Mouse (Mus musculus) neural tube, embryonic 12.5 days (tissue): Measurements from ENCODE around the gene Zbtb21. TPM values are rescaled to one million over a fixed set of nuclear protein-coding genes. Genes with fewer than 3 reads are reported as not detected.
A peak's percentile ranks its signal among the peaks of the same experiment; 100 is the strongest.
"Not testable (repeated sequence)": the region's sequence is repeated elsewhere in the genome, so short reads cannot be mapped to it uniquely, and the experiment has no call there.

Experiments
- ATAC-seq: fragments of 200-750 bp; cut with Nextera tagmentation; 2 replicates; pipeline ENCODE4 v1.8.0; 2017; ENCODE audit warnings: low read depth, mild to moderate bottlenecking, moderate TSS enrichment, moderate library complexity; ENCODE audit not compliant: low FRiP score
- H3K27ac ChIP-seq: fragments of 300-500 bp; sonication (generic); 2 replicates; pipeline ENCODE4 v1.5.1; 2016
- H3K27me3 ChIP-seq: fragments of 300-500 bp; sonication (generic); replicated peaks from 2 replicates; pipeline ENCODE4 v1.6.1; 2016; ENCODE audit warnings: mild to moderate bottlenecking
- H3K36me3 ChIP-seq: fragments of 300-500 bp; sonication (generic); 2 replicates; pipeline ENCODE4 v1.6.1; 2016; ENCODE audit warnings: mild to moderate bottlenecking
- H3K4me1 ChIP-seq: fragments of 300-500 bp; sonication (generic); 2 replicates; pipeline ENCODE4 v1.6.1; 2016
- H3K4me2 ChIP-seq: fragments of 300-500 bp; sonication (generic); replicated peaks from 2 replicates; pipeline ENCODE4 v1.6.1; 2016; ENCODE audit warnings: mild to moderate bottlenecking
- H3K4me3 ChIP-seq: fragments of 300-500 bp; sonication (generic); 2 replicates; pipeline ENCODE4 v1.5.1; 2016
- H3K9ac ChIP-seq: fragments of 300-500 bp; sonication (generic); 2 replicates; pipeline ENCODE4 v1.6.1; 2016; ENCODE audit warnings: mild to moderate bottlenecking
- H3K9me3 ChIP-seq: fragments of 300-500 bp; sonication (generic); 2 replicates; pipeline ENCODE4 v1.6.1; 2016; ENCODE audit warnings: mild to moderate bottlenecking
- WGBS: fragments of 180-500 bp; shearing (Covaris S2); methylation state at CpG from one replicate; pipeline ENCODE4 v1.1.7; 2016; 5-methylcytosine and 5-hydroxymethylcytosine counted together
- polyA plus RNA-seq: library from polyadenylated mRNA; unstranded; fragments of >200 nt; fragmentation: Nextera tagmentation; extraction: Ambion mirVana; gene quantifications from 2 replicates; pipeline ENCODE4 v1.2.1, GENCODE M21; 2016

Gene Zbtb21
- polyA plus RNA-seq, result 14.9 and 15.6 TPM in 2 replicates

DNA sequence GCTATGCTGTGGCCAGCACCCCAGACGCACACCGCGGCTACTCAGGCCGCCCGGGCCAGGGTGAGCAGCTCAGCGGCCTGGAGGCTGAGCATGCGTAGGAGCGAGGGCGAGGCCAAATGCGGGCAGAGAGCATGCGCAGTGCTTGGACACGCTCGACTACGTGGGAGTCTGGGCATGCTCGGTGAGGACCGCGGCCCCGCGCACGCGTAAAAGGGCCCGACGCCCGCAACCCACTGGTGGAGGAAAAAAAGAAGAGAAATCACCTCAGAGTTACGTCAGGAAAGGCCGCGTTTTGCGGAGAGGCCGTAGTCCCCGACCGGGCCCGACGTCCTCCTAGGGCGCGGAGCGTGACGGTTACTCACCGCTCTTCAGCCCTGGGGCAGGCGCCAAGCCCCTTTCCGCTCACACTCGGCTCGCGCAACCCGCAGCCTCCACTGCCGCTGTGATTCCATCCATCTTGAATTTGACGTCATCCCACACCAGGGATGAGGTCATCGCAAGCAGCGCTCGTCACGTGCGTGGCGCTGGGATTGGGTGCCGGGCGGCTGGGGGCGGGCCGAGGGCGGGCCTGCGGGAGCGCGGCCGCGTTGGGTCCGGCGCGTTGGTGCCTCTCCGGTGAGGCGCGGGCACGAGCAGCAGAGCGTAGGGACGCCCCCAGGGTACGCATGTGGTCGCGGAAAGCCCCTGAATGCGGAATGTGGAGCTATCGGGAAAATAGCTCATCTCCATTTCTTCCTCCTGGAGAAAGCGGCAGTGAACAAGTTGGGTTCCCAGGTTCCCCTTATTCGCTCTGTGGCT, at the start of gene Zbtb21, which contains the start of gene C2cd2:
Gene Zbtb21 (minus strand): TSS at position 472 of the 798 bp plus-strand sequence.
Gene C2cd2 (minus strand): TSS at position 448 of the 798 bp plus-strand sequence.
- peaks cover 4% of the 10 kb centered on the region; the same call in 1 of the 2 replicates for H3K36me3 ChIP-seq
- peak within 1 kb of the TSS; percentile 90 for H3K27ac ChIP-seq
- no peaks in the 10 kb centered on the region for H3K9me3 ChIP-seq
- WGBS, result 1% methylated on average over 78 of the region's 78 CpGs
- peak within 1 kb of the TSS; percentile 88 for H3K4me2 ChIP-seq
- peak within 1 kb of the TSS; percentile 92 for H3K9ac ChIP-seq
- peak within 1 kb of the TSS; percentile 92 for H3K4me3 ChIP-seq
- H3K4me1 ChIP-seq, result peaks cover 5% of the 10 kb centered on the region
- ATAC-seq, result peak; percentile 99
- H3K27me3 ChIP-seq, result no peaks in the 10 kb centered on the region

GRCm38 (mm10) chr16:97997383-97997731, 34.9 kb upstream of the Zbtb21 start:
- Histone ChIP-seq H3K36me3 (peaks cover 12% of the 10 kb centered on the region), H3K4me1 (peaks cover 15% of the 10 kb centered on the region), H3K9me3 (peaks cover 14% of the 10 kb centered on the region), H3K4me2 (peak overlapping the region; percentile 74), H3K9ac (peak overlapping the region; percentile 53), H3K4me3 (peak overlapping the region; percentile 59)
- ATAC-seq, result peak; percentile 75
- H3K27me3 ChIP-seq, H3K27ac ChIP-seq: not testable (repeated sequence)
- WGBS, result 2% methylated on average over 8 of the region's 8 CpGs

- Histone ChIP-seq H3K9ac (peak within 1 kb of the TSS; percentile 53), H3K27ac (no peak within 1 kb of the TSS), H3K4me1 (peaks cover 15% of the 10 kb centered on the region), H3K4me2 (peak within 1 kb of the TSS; percentile 74), H3K9me3 (0 out of 2 replicates have a peak, but pooled peaks cover 9% of the 10 kb centered on the region), H3K4me3 (peak within 1 kb of the TSS; percentile 59), H3K27me3 (no peaks in the 10 kb centered on the region), H3K36me3 (peaks cover 8% of the 10 kb centered on the region)
- ATAC-seq, result peak; percentile 99
- WGBS, result 2% methylated on average over 22 of the region's 22 CpGs
Measured at GRCm38 (mm10) chr16:97996616-97997382, 34.4 kb upstream of the Zbtb21 start, which contains the start of gene B230307C23Rik. B230307C23Rik (plus strand) TSS chr16:97997315.

DNA sequence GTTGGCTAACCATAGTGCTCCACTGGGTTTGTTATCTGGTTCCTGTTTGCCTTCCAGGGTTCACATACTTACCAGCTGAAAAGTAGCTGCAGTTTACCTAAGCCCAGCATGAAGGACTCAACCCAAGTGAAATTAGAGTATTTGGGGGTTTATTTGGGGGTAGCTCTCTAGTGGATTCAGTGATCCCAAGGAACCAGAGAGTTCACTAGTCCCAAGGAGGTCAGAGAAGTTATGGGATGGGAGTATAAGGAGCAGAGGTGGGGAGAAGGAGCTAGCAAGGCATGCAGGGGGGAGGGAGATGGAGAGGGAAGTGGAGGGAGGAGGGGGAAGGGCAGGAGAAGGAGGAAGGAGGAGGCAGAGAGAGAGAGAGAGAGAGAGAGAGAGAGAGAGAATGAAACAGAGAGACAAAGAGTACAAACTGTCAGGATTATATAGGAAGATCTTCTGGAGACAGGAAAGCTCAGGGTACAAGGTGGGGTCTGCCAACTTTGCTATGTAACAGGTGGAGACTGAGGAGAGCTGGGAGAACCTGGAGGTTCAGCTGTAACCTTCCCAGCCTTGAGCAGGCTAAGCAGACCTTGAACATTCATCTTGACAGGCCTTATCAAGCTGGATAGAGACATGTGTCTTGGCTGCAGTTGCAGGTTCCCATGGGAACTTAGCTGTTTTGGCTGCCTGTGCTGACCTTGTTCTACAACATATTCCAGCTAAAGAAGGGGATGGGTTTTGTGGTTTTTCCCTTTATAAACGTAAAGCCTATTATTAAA, 33.6 kb upstream of the Zbtb21 start:
- 0 out of 2 replicates have a peak, but pooled peaks cover 6% of the 10 kb centered on the region for H3K9me3 ChIP-seq
- H3K4me2 ChIP-seq, result peak overlapping the region; percentile 74
- no peaks in the 10 kb centered on the region for H3K27me3 ChIP-seq
- peaks cover 8% of the 10 kb centered on the region for H3K36me3 ChIP-seq
- H3K27ac ChIP-seq, result no peak overlapping the region
- no peak overlapping the region for H3K4me3 ChIP-seq
- H3K4me1 ChIP-seq, result peaks cover 15% of the 10 kb centered on the region
- no peak overlapping the region for H3K9ac ChIP-seq
- no peak for ATAC-seq
- 22% methylated on average over 1 of the region's 1 CpGs for WGBS

GRCm38 (mm10) chr16:97992477-97992876, 30.1 kb upstream of the Zbtb21 start:
- not testable (repeated sequence) for ATAC-seq, H3K4me1 ChIP-seq, H3K4me3 ChIP-seq, H3K9ac ChIP-seq, H3K4me2 ChIP-seq, H3K27ac ChIP-seq, H3K9me3 ChIP-seq, H3K27me3 ChIP-seq, H3K36me3 ChIP-seq
- 82% methylated on average over 3 of the region's 3 CpGs for WGBS

- Histone ChIP-seq H3K4me3 (no peak overlapping the region), H3K4me2 (no peak overlapping the region), H3K27ac (no peak overlapping the region), H3K36me3 (no peaks in the 10 kb centered on the region), H3K4me1 (peaks cover 5% of the 10 kb centered on the region; the same call in 1 of the 2 replicates), H3K27me3 (no peaks in the 10 kb centered on the region), H3K9me3 (no peaks in the 10 kb centered on the region), H3K9ac (no peak overlapping the region)
- ATAC-seq, result no peak
- WGBS, result 73% methylated on average over 2 of the region's 2 CpGs
Measured at GRCm38 (mm10) chr16:97991517-97991916, 29.1 kb upstream of the Zbtb21 start.

- no peaks in the 10 kb centered on the region for H3K27me3 ChIP-seq
- H3K4me3 ChIP-seq, result no peak overlapping the region
- H3K4me1 ChIP-seq, result no peaks in the 10 kb centered on the region
- WGBS, result 21% methylated on average over 5 of the region's 5 CpGs
- no peak overlapping the region for H3K9ac ChIP-seq
- H3K36me3 ChIP-seq, result no peaks in the 10 kb centered on the region
- H3K4me2 ChIP-seq, result no peak overlapping the region
- 0 out of 2 replicates have a peak, but pooled peaks have one; percentile 21 for ATAC-seq
- H3K9me3 ChIP-seq, result no peaks in the 10 kb centered on the region
- no peak overlapping the region for H3K27ac ChIP-seq
Measured at GRCm38 (mm10) chr16:97984589-97984988, 22.2 kb upstream of the Zbtb21 start.

- ATAC-seq, result no peak
- Histone ChIP-seq H3K4me3 (no peak overlapping the region), H3K27me3 (no peaks in the 10 kb centered on the region), H3K4me2 (no peak overlapping the region), H3K27ac (no peak overlapping the region), H3K9me3 (no peaks in the 10 kb centered on the region), H3K36me3 (no peaks in the 10 kb centered on the region), H3K4me1 (no peaks in the 10 kb centered on the region), H3K9ac (no peak overlapping the region)
- WGBS, result 79% methylated on average over 1 of the region's 1 CpGs
Measured at GRCm38 (mm10) chr16:97981362-97981761, 18.9 kb upstream of the Zbtb21 start.

GRCm38 (mm10) chr16:97977722-97978121, 15.3 kb upstream of the Zbtb21 start:
- no peaks in the 10 kb centered on the region for H3K27me3 ChIP-seq
- no peaks in the 10 kb centered on the region for H3K9me3 ChIP-seq
- H3K9ac ChIP-seq, result no peak overlapping the region
- no peak for ATAC-seq
- H3K4me1 ChIP-seq, result no peaks in the 10 kb centered on the region
- no peak overlapping the region for H3K4me3 ChIP-seq
- 79% methylated on average over 3 of the region's 3 CpGs for WGBS
- no peak overlapping the region for H3K27ac ChIP-seq
- H3K4me2 ChIP-seq, result no peak overlapping the region
- no peaks in the 10 kb centered on the region for H3K36me3 ChIP-seq

DNA sequence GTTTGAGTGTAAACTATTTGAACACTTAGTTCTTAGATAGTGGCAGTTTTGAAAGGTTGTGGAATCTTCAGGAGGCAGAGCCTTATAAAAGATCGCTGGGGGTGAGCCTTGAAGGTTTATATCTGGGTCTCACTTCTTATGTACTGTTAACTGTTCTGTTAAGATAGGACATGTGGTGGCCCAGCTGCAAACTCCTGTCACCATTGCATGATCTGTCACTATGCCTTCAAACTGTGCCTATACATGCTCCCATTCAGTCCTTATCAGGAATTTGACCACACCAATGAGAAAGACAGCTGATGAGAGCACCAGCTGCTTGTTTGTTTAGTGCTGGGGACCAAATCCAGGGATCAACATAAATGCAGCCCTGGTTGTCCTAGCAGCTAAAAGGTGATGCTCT, 14.9 kb upstream of the Zbtb21 start:
- H3K4me3 ChIP-seq, result no peak overlapping the region
- no peaks in the 10 kb centered on the region for H3K36me3 ChIP-seq
- WGBS, result 69% methylated on average over 1 of the region's 1 CpGs
- no peak overlapping the region for H3K27ac ChIP-seq
- no peaks in the 10 kb centered on the region for H3K9me3 ChIP-seq
- no peaks in the 10 kb centered on the region for H3K4me1 ChIP-seq
- no peak overlapping the region for H3K4me2 ChIP-seq
- H3K9ac ChIP-seq, result no peak overlapping the region
- no peak for ATAC-seq
- H3K27me3 ChIP-seq, result no peaks in the 10 kb centered on the region

DNA sequence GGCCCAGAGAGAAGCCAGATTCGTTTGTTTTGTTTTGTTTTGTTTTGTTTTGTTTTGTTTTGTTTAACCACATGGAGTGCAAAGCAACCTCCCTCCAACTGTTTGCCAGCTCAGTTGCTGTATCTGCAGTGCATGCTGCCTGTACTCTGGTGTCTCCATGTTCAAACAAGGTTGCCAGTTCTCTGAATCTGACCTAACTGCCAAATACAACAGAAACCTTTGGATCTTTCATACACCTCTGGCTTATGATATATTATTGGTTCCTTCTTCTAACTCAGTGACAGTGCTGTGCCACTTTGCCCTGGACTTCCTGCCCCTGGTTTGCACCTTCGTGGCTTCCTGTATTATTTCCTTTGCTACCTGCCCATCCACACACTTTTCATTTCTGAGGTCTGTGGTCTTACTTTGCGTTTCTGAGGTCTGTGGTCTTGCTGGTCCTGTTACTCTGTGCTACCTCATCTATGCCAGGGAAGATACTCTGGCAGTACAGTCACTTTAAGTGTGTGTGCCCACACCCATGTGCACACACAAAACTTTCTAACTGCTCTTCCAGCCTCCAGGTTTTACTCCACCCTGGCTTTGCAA, 1.6 kb upstream of the Zbtb21 start:
- Histone ChIP-seq H3K4me3 (no peak overlapping the region), H3K9ac (no peak overlapping the region), H3K27ac (no peak overlapping the region), H3K4me2 (no peak overlapping the region), H3K9me3 (no peaks in the 10 kb centered on the region), H3K4me1 (peaks cover 5% of the 10 kb centered on the region), H3K36me3 (no peaks in the 10 kb centered on the region), H3K27me3 (no peaks in the 10 kb centered on the region)
- WGBS, result 89% methylated on average over 3 of the region's 3 CpGs
- no peak for ATAC-seq
